Mouse (Mus musculus) forebrain, embryonic 15.5 days (tissue): ENCODE results near the gene Tbc1d24. TPM values are rescaled to one million over a fixed set of nuclear protein-coding genes. Genes with fewer than 3 reads are reported as not detected.
A peak's percentile ranks its signal among the peaks of the same experiment; 100 is the strongest.

ENCODE experiments used
- ATAC-seq: fragments of 200-750 bp; cut with Nextera tagmentation; replicated peaks from 2 replicates; pipeline ENCODE4 v1.8.0; 2017; ENCODE audit warnings: mild to moderate bottlenecking, moderate TSS enrichment, moderate library complexity
- H3K27ac ChIP-seq: fragments of 300-500 bp; sonication (generic); replicated peaks from 2 replicates; pipeline ENCODE4 v1.5.1; 2015; ENCODE audit warnings: mild to moderate bottlenecking, inconsistent platforms
- H3K27me3 ChIP-seq: fragments of 300-500 bp; sonication (generic); 2 replicates; pipeline ENCODE4 v1.6.1; 2015; ENCODE audit warnings: inconsistent platforms
- H3K36me3 ChIP-seq: fragments of 300-500 bp; sonication (generic); 2 replicates; pipeline ENCODE4 v1.6.1; 2015; ENCODE audit warnings: mild to moderate bottlenecking, inconsistent platforms
- H3K4me1 ChIP-seq: fragments of 300-500 bp; sonication (generic); 2 replicates; pipeline ENCODE4 v1.6.1; 2015; ENCODE audit warnings: inconsistent platforms
- H3K4me2 ChIP-seq: fragments of 300-500 bp; sonication (generic); replicated peaks from 2 replicates; pipeline ENCODE4 v1.6.1; 2015; ENCODE audit warnings: mild to moderate bottlenecking, inconsistent platforms
- H3K4me3 ChIP-seq: fragments of 300-500 bp; sonication (generic); 2 replicates; pipeline ENCODE4 v1.5.1; 2015; ENCODE audit warnings: mild to moderate bottlenecking, inconsistent platforms
- H3K9ac ChIP-seq: fragments of 300-500 bp; sonication (generic); replicated peaks from 2 replicates; pipeline ENCODE4 v1.6.1; 2015; ENCODE audit warnings: mild to moderate bottlenecking, inconsistent platforms
- H3K9me3 ChIP-seq: fragments of 300-500 bp; sonication (generic); 2 replicates; pipeline ENCODE4 v1.6.1; 2016; ENCODE audit warnings: inconsistent platforms
- WGBS: fragments of 180-500 bp; shearing (Covaris S2); methylation state at CpG from one replicate; pipeline ENCODE4 v1.1.7; 2015; ENCODE audit warnings: mixed read lengths; 5-methylcytosine and 5-hydroxymethylcytosine counted together
- polyA plus RNA-seq: library from polyadenylated mRNA; unstranded; fragments of >200 nt; fragmentation: Nextera tagmentation; extraction: Ambion mirVana; gene quantifications from 2 replicates; pipeline ENCODE4 v1.2.1, GENCODE M21; 2015

Gene Tbc1d24
- 18.8 and 19.5 TPM in 2 replicates for polyA plus RNA-seq

DNA sequence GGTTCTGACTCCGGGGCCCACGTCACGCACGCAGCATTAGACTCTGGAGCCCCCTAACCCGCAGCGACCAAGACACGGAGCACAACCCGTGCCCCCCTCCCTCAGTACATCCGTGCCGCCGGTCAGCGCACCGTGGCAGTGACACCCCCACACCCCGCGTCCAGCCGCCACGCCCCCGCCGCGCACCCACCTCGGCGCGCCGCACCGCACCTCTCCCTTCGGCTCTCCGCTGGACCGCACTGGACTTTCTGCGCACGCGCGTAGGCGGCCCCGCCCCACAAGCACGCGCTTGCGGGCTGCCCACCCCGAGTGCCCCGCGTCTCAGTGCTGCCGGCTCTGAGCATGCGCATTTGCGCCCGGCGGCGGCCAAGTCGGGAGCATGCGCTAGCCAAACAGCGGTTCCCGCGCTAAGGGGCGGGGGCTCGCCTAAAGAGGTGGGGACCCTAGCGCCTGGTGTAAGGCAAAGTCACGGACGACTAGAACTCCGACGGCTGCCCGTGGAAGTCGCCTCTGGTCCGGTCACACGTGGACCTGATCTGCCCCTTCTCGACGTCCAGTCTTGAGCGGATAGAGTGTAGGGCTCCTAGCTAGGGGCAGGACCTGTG, at the start of gene Tbc1d24:
Gene Tbc1d24 (minus strand): TSS at position 279 of the 605 bp plus-strand sequence.
- WGBS = under 1% methylated on average over 58 of the region's 65 CpGs
- Histone ChIP-seq H3K27ac (peak within 1 kb of the TSS; percentile 62), H3K4me3 (peak within 1 kb of the TSS; percentile 84), H3K36me3 (no peaks in the 10 kb centered on the region), H3K27me3 (peaks cover 12% of the 10 kb centered on the region; the same call in 1 of the 2 replicates), H3K4me2 (peak within 1 kb of the TSS; percentile 89), H3K9me3 (no peaks in the 10 kb centered on the region), H3K4me1 (peaks cover 77% of the 10 kb centered on the region), H3K9ac (peak within 1 kb of the TSS; percentile 80)
- ATAC-seq = peak; percentile 83

DNA sequence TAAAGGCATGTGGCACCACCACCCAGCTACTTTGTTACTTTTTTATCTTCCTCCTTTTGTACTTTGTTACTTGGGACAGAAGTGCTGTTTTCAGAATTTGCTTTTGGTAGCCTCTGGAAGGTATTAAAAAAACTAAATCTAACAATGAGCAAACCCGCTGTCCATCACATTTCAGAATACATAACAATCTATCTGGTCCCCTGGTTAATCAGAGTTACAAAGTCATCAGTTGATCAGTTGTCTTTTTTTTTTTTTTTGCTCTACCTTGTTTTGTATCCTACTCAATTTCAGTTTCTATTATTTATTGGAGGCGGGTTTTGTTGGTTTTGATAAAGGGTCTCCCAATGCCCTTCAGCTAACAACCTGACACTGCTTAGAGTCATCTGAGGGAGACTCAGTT, 47.0 kb upstream of the Tbc1d24 start:
- Histone ChIP-seq H3K4me2 (no peak overlapping the region), H3K27ac (no peak overlapping the region), H3K9me3 (no peaks in the 10 kb centered on the region), H3K4me3 (0 out of 2 replicates have a peak overlapping the region, but pooled peaks have one; percentile 66), H3K9ac (no peak overlapping the region), H3K27me3 (no peaks in the 10 kb centered on the region), H3K36me3 (peaks cover 12% of the 10 kb centered on the region), H3K4me1 (peaks cover 18% of the 10 kb centered on the region)
- ATAC-seq = no peak
- 91% methylated on average over 2 of the region's 2 CpGs for WGBS

DNA sequence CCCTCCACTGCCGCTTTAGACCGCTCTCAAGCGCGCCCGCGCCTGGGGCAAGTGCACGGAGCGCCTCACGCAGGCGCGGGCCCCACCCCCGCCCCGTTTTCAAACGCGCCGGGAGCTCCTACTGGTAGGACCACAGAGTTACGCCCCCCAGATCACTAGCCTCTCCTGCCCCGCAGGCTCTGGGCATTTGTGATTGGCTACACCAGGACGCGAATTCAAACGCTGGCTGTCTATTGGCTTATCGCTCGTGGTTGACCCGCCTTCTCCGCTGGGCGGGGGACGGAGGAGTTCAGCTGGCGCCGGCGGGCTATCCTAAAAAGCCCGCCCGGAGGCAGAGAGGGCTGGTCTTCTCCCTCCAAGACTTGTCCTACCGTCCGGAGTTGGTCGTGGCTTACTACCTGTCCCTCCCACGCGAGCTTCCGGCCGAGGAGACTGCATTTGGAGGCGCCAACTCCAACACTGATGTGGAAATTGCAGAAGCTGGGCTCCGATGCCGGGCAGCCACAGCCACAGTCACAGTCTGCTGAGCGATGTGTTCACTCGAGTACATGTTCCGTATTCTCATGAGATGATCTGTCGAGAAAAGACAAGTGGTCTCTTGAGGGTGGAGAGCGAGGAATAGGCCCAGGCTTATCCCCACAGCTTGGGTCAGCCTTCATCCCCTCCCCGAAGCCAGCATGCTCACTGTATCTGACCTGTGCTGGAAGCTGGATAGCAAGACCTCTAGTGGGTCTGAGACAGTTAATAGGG, 46.1 kb upstream of the Tbc1d24 start, which contains the start of gene Ccnf:
Gene Ccnf (minus strand): TSS at position 165 of the 750 bp plus-strand sequence.
- H3K9me3 ChIP-seq = no peaks in the 10 kb centered on the region
- H3K4me1 ChIP-seq = peaks cover 18% of the 10 kb centered on the region
- H3K36me3 ChIP-seq = peaks cover 14% of the 10 kb centered on the region
- H3K27ac ChIP-seq = peak within 1 kb of the TSS; percentile 81
- H3K4me3 ChIP-seq = peak within 1 kb of the TSS; percentile 66
- H3K27me3 ChIP-seq = no peaks in the 10 kb centered on the region
- ATAC-seq = peak; percentile 100
- H3K9ac ChIP-seq = peak within 1 kb of the TSS; percentile 66
- WGBS = under 1% methylated on average over 48 of the region's 48 CpGs
- H3K4me2 ChIP-seq = peak within 1 kb of the TSS; percentile 61

DNA sequence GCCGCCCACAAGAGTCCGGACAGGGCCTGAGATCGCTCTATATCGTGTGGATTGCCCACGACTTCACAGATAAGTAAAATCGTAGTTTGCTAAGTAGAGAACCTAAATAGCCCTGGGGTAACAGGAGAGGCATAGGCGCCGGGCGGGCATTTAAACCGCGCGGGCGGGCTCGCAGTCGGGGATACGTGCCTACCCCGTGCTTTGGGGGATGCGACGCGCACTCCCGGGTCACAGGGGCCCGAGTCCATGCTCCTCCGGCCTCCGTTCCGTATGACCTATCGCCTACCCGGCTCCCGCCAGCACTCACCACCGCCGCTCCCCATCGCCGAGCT, 45.6 kb upstream of the Tbc1d24 start:
- H3K4me2 ChIP-seq = peak overlapping the region; percentile 61
- H3K9me3 ChIP-seq = no peaks in the 10 kb centered on the region
- H3K4me3 ChIP-seq = peak overlapping the region; percentile 66
- no peaks in the 10 kb centered on the region for H3K27me3 ChIP-seq
- no peak for ATAC-seq
- H3K9ac ChIP-seq = peak overlapping the region; percentile 64
- peaks cover 14% of the 10 kb centered on the region for H3K36me3 ChIP-seq
- peaks cover 18% of the 10 kb centered on the region for H3K4me1 ChIP-seq
- WGBS = under 1% methylated on average over 32 of the region's 32 CpGs
- peak overlapping the region; percentile 64; the same call in 1 of the 2 replicates for H3K27ac ChIP-seq

DNA sequence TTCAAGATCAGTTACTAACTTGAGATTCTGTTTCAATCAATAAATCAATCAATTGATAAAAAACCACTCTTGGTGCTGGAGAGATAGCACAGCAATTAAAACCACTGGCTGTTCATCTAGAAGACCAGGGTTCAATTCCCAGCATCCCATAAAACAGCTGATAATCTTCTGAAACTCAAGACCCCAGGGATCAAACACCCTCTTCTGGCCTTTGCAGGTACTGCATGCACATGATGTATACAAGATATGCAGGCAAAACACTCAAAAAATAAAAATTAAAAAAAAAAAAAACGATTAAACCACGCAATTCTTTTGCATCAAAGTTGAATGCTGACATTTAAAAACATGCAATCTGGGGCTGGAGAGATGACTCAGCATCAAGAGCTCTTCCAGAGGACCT, 43.3 kb upstream of the Tbc1d24 start:
- 93% methylated on average over 2 of the region's 2 CpGs for WGBS
- no peak for ATAC-seq
- Histone ChIP-seq H3K4me3 (no peak overlapping the region), H3K27ac (no peak overlapping the region), H3K9me3 (peaks cover 3% of the 10 kb centered on the region; the same call in 1 of the 2 replicates), H3K9ac (no peak overlapping the region), H3K4me1 (peaks cover 18% of the 10 kb centered on the region), H3K27me3 (no peaks in the 10 kb centered on the region), H3K4me2 (no peak overlapping the region), H3K36me3 (peaks cover 31% of the 10 kb centered on the region)

DNA sequence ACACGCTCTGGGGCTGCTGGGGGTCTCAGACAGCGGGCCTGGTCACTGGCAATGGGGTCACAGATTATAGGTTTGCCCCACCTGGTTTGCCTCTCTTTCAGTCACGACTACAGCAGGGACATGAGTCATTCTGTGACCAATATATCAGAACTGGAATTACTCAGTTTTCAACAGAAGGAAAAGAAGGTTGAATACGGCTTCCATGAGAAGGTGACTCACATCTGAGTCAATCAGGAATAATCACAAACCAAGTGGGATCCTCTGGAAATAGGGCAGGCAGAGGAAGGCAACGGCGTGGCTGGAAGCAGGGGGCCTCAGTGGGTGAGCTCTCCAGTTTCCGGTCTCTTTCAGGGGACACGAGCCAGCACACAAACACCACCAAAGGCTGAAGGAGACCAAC, 38.7 kb upstream of the Tbc1d24 start:
- H3K9me3 ChIP-seq = peaks cover 3% of the 10 kb centered on the region; the same call in 1 of the 2 replicates
- no peak overlapping the region for H3K4me2 ChIP-seq
- H3K27me3 ChIP-seq = no peaks in the 10 kb centered on the region
- H3K4me1 ChIP-seq = no peaks in the 10 kb centered on the region
- ATAC-seq = no peak
- no peak overlapping the region for H3K27ac ChIP-seq
- H3K9ac ChIP-seq = no peak overlapping the region
- WGBS = 98% methylated on average over 8 of the region's 8 CpGs
- peaks cover 67% of the 10 kb centered on the region for H3K36me3 ChIP-seq
- H3K4me3 ChIP-seq = no peak overlapping the region

DNA sequence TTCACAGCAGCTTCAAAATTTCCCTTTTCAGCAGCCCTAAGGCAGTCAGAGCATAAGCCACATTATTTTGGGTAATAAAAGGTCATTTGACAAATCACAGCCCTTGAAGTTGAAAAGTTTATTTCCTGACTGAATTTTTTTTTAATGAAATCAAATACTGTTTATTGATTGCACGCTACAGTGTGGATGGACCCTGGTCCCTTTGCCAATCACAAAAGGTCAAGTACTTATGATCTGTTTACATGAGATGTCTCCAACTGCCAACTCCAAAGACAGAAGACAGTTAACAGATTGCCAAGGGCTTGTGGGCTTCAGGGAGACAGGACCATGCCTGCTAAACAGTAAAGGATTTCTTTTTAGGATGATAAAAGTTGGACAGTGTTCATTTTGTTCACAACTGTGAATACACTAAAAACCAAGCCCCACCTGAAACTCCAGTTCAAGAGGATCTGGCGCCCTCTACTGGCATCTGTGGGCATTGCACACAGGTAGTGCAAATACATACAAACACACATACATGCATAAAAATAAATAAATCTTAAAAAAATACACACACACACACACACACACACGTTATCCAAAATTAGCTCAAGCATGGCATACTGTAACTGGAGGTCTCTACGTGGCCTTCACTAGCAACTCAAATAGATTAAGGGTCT, 38.1 kb upstream of the Tbc1d24 start:
- no peak for ATAC-seq
- no peak overlapping the region for H3K4me2 ChIP-seq
- no peaks in the 10 kb centered on the region for H3K4me1 ChIP-seq
- no peak overlapping the region for H3K4me3 ChIP-seq
- H3K9me3 ChIP-seq = peaks cover 3% of the 10 kb centered on the region; the same call in 1 of the 2 replicates
- no peak overlapping the region for H3K9ac ChIP-seq
- H3K27me3 ChIP-seq = no peaks in the 10 kb centered on the region
- no peak overlapping the region for H3K27ac ChIP-seq
- H3K36me3 ChIP-seq = peaks cover 67% of the 10 kb centered on the region
- WGBS = 87% methylated on average over 4 of the region's 4 CpGs

DNA sequence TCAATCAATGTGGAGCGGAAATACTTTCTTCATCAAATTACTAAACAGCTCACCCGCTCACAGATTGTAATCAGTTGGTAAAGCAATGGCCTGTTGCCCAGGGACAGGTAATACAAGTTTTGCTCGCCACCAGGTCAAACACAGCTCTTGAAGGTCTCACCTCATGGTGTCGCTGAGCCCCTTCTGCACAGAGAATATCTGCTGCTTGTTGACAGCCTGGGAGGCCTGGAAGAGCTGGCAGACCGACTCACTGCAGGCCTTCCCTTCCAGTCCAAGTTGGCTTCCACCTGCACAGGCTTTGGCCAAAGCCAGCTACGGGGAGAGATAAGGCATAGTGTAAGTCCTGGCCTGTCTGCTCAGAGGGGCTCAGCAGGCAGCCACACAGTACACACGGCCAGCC, 31.6 kb upstream of the Tbc1d24 start:
- Histone ChIP-seq H3K36me3 (peaks cover 76% of the 10 kb centered on the region), H3K4me2 (no peak overlapping the region), H3K9me3 (no peaks in the 10 kb centered on the region), H3K27ac (no peak overlapping the region), H3K4me3 (no peak overlapping the region), H3K9ac (no peak overlapping the region), H3K4me1 (no peaks in the 10 kb centered on the region), H3K27me3 (no peaks in the 10 kb centered on the region)
- WGBS = 96% methylated on average over 7 of the region's 7 CpGs
- ATAC-seq = no peak

DNA sequence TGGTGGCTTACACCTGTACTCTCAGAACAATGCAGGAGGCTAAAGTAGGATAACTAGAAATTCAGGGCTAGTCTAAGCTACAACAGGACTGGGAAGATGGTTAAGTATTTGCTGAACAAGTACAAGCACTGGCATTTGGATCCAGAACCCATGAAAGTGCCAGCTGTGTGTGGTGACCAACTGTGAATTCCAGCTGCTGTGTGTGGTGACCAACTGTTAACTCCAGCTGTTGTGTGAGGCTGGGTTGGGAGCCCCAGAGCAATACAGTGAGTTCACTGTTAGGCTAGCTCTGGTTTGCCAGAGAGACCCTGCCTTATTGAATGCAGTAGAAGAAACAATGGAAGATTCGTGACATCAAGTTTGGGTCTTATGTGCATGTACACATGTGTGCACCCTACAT, 31.1 kb upstream of the Tbc1d24 start:
- H3K27me3 ChIP-seq = no peaks in the 10 kb centered on the region
- no peak overlapping the region for H3K4me2 ChIP-seq
- no peak for ATAC-seq
- H3K27ac ChIP-seq = no peak overlapping the region
- 95% methylated on average over 1 of the region's 1 CpGs for WGBS
- no peak overlapping the region for H3K4me3 ChIP-seq
- no peak overlapping the region for H3K9ac ChIP-seq
- H3K4me1 ChIP-seq = no peaks in the 10 kb centered on the region
- peaks cover 76% of the 10 kb centered on the region for H3K36me3 ChIP-seq
- no peaks in the 10 kb centered on the region for H3K9me3 ChIP-seq

DNA sequence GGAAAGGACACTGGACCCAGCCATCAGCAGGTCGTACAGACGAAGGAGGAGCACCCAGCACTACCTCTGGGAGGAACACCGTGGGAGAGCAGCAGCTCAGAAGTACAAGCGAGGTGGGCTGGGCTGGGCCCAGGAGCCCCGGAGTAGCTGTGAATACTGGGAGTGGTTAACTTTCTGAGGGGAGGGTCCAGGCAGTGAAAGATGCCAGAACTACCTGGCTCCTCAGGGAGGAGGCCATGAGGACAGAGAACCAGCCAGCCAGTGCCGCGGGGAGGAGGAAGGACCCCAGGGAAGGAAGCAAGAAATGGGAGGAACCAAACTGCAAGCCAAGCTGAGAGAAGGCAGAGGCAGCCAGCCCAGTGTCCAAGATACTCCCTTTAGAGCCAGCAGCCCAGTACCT, 22.6 kb upstream of the Tbc1d24 start:
- Histone ChIP-seq H3K36me3 (peaks cover 60% of the 10 kb centered on the region), H3K4me3 (no peak overlapping the region), H3K4me2 (no peak overlapping the region), H3K9ac (no peak overlapping the region), H3K27ac (no peak overlapping the region), H3K4me1 (no peaks in the 10 kb centered on the region), H3K9me3 (no peaks in the 10 kb centered on the region), H3K27me3 (no peaks in the 10 kb centered on the region)
- ATAC-seq = no peak
- WGBS = 90% methylated on average over 7 of the region's 7 CpGs

DNA sequence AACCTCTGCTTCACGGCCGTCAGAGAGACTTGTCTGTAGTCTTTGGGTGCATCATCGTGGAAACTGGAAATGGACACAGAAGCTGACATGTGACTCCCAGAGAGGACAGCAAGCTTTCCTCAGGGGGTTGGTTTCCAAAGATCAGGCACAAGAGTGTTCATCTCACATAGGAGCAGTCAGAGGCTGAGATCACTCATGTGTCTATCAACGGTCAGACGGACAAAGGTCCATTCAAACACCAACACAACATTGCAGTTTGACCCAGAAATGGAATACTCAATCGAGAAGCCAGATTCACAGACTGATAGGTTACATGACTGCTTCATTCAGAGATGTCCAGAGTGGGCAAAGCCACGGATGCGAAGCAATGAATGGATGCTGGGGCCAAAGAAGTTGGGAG, 21.4 kb upstream of the Tbc1d24 start:
- ATAC-seq = no peak
- H3K9ac ChIP-seq = no peak overlapping the region
- no peak overlapping the region for H3K4me3 ChIP-seq
- peaks cover 55% of the 10 kb centered on the region for H3K36me3 ChIP-seq
- WGBS = 90% methylated on average over 8 of the region's 8 CpGs
- H3K27me3 ChIP-seq = no peaks in the 10 kb centered on the region
- no peak overlapping the region for H3K27ac ChIP-seq
- H3K4me1 ChIP-seq = no peaks in the 10 kb centered on the region
- no peaks in the 10 kb centered on the region for H3K9me3 ChIP-seq
- no peak overlapping the region for H3K4me2 ChIP-seq

DNA sequence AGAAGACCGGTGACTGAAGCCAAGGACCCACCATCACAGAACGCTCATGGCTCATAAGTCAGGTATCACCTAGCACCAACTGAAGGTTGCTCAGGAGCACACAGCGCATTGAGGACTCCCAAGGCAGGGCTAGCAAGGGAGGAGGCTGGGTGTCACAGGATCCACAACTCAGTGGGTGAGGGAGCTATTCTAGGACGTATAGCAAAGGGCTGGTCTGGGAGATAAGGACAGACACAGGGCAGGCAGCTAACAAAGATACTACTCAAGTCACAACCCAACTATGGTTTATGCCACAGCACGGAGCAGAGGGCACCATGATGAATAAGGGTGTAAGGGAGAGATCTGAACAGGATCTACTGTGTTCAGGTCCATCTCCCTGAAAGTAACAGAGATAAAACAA, 20.5 kb upstream of the Tbc1d24 start:
- no peaks in the 10 kb centered on the region for H3K9me3 ChIP-seq
- H3K4me1 ChIP-seq = 0 out of 2 replicates have a peak, but pooled peaks cover 4% of the 10 kb centered on the region
- no peak overlapping the region for H3K4me3 ChIP-seq
- no peak overlapping the region for H3K4me2 ChIP-seq
- no peaks in the 10 kb centered on the region for H3K27me3 ChIP-seq
- H3K9ac ChIP-seq = no peak overlapping the region
- H3K36me3 ChIP-seq = peaks cover 49% of the 10 kb centered on the region
- ATAC-seq = no peak
- no peak overlapping the region for H3K27ac ChIP-seq
- 93% methylated on average over 5 of the region's 5 CpGs for WGBS
